In genomic region chr1:132283018-132283417, GRCm38 (mm10) we compare ENCODE assay signal across 28 mouse cellular contexts. TPM values are rescaled to one million over a fixed set of nuclear protein-coding genes. Genes with fewer than 3 reads are reported as not detected.
DNase-seq lines count a peak whose midpoint lies in the region; ATAC-seq and TF ChIP-seq lines count a peak whose summit lies in the region.
"Had no signal": no experiment of that assay in that cellular context is flagged by ENCODE, and none has a peak within 500 bp of the region (broad histone marks: within the 10 kb centered on the region; RNA-seq: fewer than 3 reads in every experiment).

No protein-coding gene starts in this region.

- intact Hi-C loops in left cerebral cortex, postnatal 4 days (cut with DNase I), result no loop called here

- TF ChIP-seq CTCF in intestine, postnatal 0 days (IDR thresholded peaks at IDR 0.05; ENCODE audit: low read depth), result no peak

- DNase-seq in neural tube, embryonic 11.5 days (ENCODE audit: low spot score), result peak; percentile 58
- no peak for DNase-seq in neural tube, embryonic 10.5 days (ENCODE audit: extremely low spot score, low spot score)
- DNase-seq in retina, postnatal 1 day, result peak; percentile 65
- DNase-seq in gastrocnemius, adult 8-10 months (ENCODE audit: low spot score in 2 of 2), result no peak
- no peak for DNase-seq in left cerebral cortex, postnatal 4 days
- DNase-seq: adrenal gland, postnatal 36 days; B cell, adult 2 months; cerebellum, adult 8-10 months; liver, embryonic 13.5 days; right cerebral cortex, postnatal 4 days; thymus, postnatal 36 days had no signal

- H3K4me3 ChIP-seq in neural tube, embryonic 11.5 days (ENCODE audit: low read depth, low read length), result no peak overlapping the region
- no peak overlapping the region for H3K4me3 ChIP-seq in hindbrain, embryonic 16.5 days (ENCODE audit: low read length)
- H3K4me3 ChIP-seq in midbrain, embryonic 15.5 days, result no peak overlapping the region
- H3K4me3 ChIP-seq in intestine, postnatal 0 days (ENCODE audit: low read depth, low read length), result no peak overlapping the region
- H3K4me3 ChIP-seq: embryonic facial prominence, embryonic 15.5 days; intestine, embryonic 15.5 days; layer of hippocampus, adult 2 months; left cerebral cortex, adult 2 months; limb, embryonic 12.5 days; liver, embryonic 13.5 days; megakaryocyte, embryonic 14.5 days had no signal

- peaks cover 7% of the 10 kb centered on the region for H3K4me1 ChIP-seq in neural tube, embryonic 11.5 days (ENCODE audit: control insufficient read depth, insufficient read depth, low read length)
- H3K4me1 ChIP-seq in hindbrain, embryonic 16.5 days (ENCODE audit: control insufficient read depth, insufficient read depth, low read depth, low read length), result peaks cover 27% of the 10 kb centered on the region
- peaks cover 32% of the 10 kb centered on the region for H3K4me1 ChIP-seq in midbrain, embryonic 15.5 days
- H3K4me1 ChIP-seq in intestine, postnatal 0 days (replicated peaks; ENCODE audit: control insufficient read depth, insufficient read depth, low read length), result no peaks in the 10 kb centered on the region
- H3K4me1 ChIP-seq: embryonic facial prominence, embryonic 15.5 days; intestine, embryonic 15.5 days; limb, embryonic 12.5 days; liver, embryonic 13.5 days; megakaryocyte, embryonic 14.5 days had no signal

- H3K9me3 ChIP-seq in neural tube, embryonic 11.5 days (ENCODE audit: control insufficient read depth, low read length), result no peaks in the 10 kb centered on the region
- no peaks in the 10 kb centered on the region for H3K9me3 ChIP-seq in hindbrain, embryonic 16.5 days (ENCODE audit: control insufficient read depth, low read length)
- no peaks in the 10 kb centered on the region for H3K9me3 ChIP-seq in midbrain, embryonic 15.5 days
- H3K9me3 ChIP-seq in intestine, postnatal 0 days (ENCODE audit: control insufficient read depth), result no peaks in the 10 kb centered on the region
- H3K9me3 ChIP-seq: embryonic facial prominence, embryonic 15.5 days; intestine, embryonic 15.5 days; limb, embryonic 12.5 days; liver, embryonic 13.5 days; megakaryocyte, embryonic 14.5 days had no signal

- H3K27ac ChIP-seq in neural tube, embryonic 11.5 days (ENCODE audit: low read depth, low read length), result peak overlapping the region; percentile 60; the same call in 1 of the 2 replicates
- no peak overlapping the region for H3K27ac ChIP-seq in hindbrain, embryonic 16.5 days (ENCODE audit: low read depth, low read length)
- H3K27ac ChIP-seq in midbrain, embryonic 15.5 days, result peak overlapping the region; percentile 70
- no peak overlapping the region for H3K27ac ChIP-seq in intestine, postnatal 0 days (ENCODE audit: low read depth, low read length)
- H3K27ac ChIP-seq: embryonic facial prominence, embryonic 15.5 days; intestine, embryonic 15.5 days; kidney, postnatal 0 days; layer of hippocampus, adult 2 months; left cerebral cortex, adult 2 months; limb, embryonic 12.5 days; liver, embryonic 13.5 days had no signal

- H3K36me3 ChIP-seq in neural tube, embryonic 11.5 days (ENCODE audit: control insufficient read depth, insufficient read depth, low read length), result no peaks in the 10 kb centered on the region
- H3K36me3 ChIP-seq in hindbrain, embryonic 16.5 days (ENCODE audit: control insufficient read depth, insufficient read depth, low read length), result no peaks in the 10 kb centered on the region
- no peaks in the 10 kb centered on the region for H3K36me3 ChIP-seq in midbrain, embryonic 15.5 days (replicated peaks)
- no peaks in the 10 kb centered on the region for H3K36me3 ChIP-seq in intestine, postnatal 0 days (ENCODE audit: control insufficient read depth, insufficient read depth)
- H3K36me3 ChIP-seq: embryonic facial prominence, embryonic 15.5 days; intestine, embryonic 15.5 days; limb, embryonic 12.5 days; liver, embryonic 13.5 days had no signal

- no peaks in the 10 kb centered on the region for H3K27me3 ChIP-seq in neural tube, embryonic 11.5 days (ENCODE audit: control insufficient read depth, insufficient read depth, low read length)
- no peaks in the 10 kb centered on the region for H3K27me3 ChIP-seq in hindbrain, embryonic 16.5 days (replicated peaks; ENCODE audit: control insufficient read depth, insufficient read depth, low read length)
- H3K27me3 ChIP-seq in midbrain, embryonic 15.5 days (replicated peaks), result 0 out of 2 replicates have a peak, but pooled peaks cover 3% of the 10 kb centered on the region
- no peaks in the 10 kb centered on the region for H3K27me3 ChIP-seq in intestine, postnatal 0 days (replicated peaks; ENCODE audit: control insufficient read depth, insufficient read depth, low read length)
- H3K27me3 ChIP-seq: embryonic facial prominence, embryonic 15.5 days; intestine, embryonic 15.5 days; Patski had no signal

- WGBS in neural tube, embryonic 11.5 days, result 46% methylated on average over 13 of the region's 13 CpGs
- 24% methylated on average over 13 of the region's 13 CpGs for whole genome bisulfite sequencing in hindbrain, embryonic 16.5 days
- 22% methylated on average over 13 of the region's 13 CpGs for WGBS in midbrain, embryonic 15.5 days
- 86% methylated on average over 13 of the region's 13 CpGs for WGBS in intestine, postnatal 0 days

- no peak overlapping the region for H3K4me2 ChIP-seq in neural tube, embryonic 11.5 days (ENCODE audit: low read depth)
- H3K4me2 ChIP-seq in hindbrain, embryonic 16.5 days (ENCODE audit: low read length), result peak overlapping the region; percentile 9; the same call in 1 of the 2 replicates
- H3K4me2 ChIP-seq in midbrain, embryonic 15.5 days, result 0 out of 2 replicates have a peak overlapping the region, but pooled peaks have one; percentile 13
- no peak overlapping the region for H3K4me2 ChIP-seq in intestine, postnatal 0 days (replicated peaks; ENCODE audit: low read depth)
- H3K4me2 ChIP-seq: embryonic facial prominence, embryonic 15.5 days; heart, embryonic 11.5 days; intestine, embryonic 15.5 days; limb, embryonic 12.5 days; liver, embryonic 13.5 days had no signal

- ATAC-seq in neural tube, embryonic 11.5 days (ENCODE audit: insufficient read depth, low FRiP score, low TSS enrichment), result peak; percentile 32
- peak; percentile 60 for ATAC-seq in hindbrain, embryonic 16.5 days
- peak; percentile 70 for ATAC-seq in midbrain, embryonic 15.5 days (replicated peaks)
- ATAC-seq in intestine, postnatal 0 days, result no peak
- ATAC-seq: activated CD4-positive, CD25-positive, alpha-beta regulatory T cell, adult 4 months; intestine, embryonic 15.5 days; Patski had no signal

- H3K9ac ChIP-seq in neural tube, embryonic 11.5 days (ENCODE audit: low read length), result no peak overlapping the region
- H3K9ac ChIP-seq in hindbrain, embryonic 16.5 days (ENCODE audit: low read depth, low read length), result peak overlapping the region; percentile 33; the same call in 1 of the 2 replicates
- H3K9ac ChIP-seq in midbrain, embryonic 15.5 days, result no peak overlapping the region
- H3K9ac ChIP-seq in intestine, postnatal 0 days (ENCODE audit: low read depth, low read length), result no peak overlapping the region
- H3K9ac ChIP-seq: embryonic facial prominence, embryonic 15.5 days; intestine, embryonic 15.5 days; limb, embryonic 12.5 days; liver, embryonic 13.5 days had no signal

RNA-seq across cellular contexts. Expression of gene Klhdc8a, which starts 15.4 kb away (rescaled TPM):
- 1.3 and 2.5 TPM in 2 replicates for polyA plus RNA-seq in neural tube, embryonic 11.5 days (2014; fragmentation: Nextera tagmentation; extraction: Ambion mirVana)
- polyA plus RNA-seq in hindbrain, embryonic 16.5 days (2015; fragmentation: Nextera tagmentation; extraction: Ambion mirVana), result 8.3 and 10.0 TPM in 2 replicates
- 10.7 and 11.5 TPM in 2 replicates for polyA plus RNA-seq in midbrain, embryonic 15.5 days (2015; fragmentation: Nextera tagmentation; extraction: Ambion mirVana)
- under 1 TPM; 0.07 to 0.32 (median 0.17) TPM for total RNA-seq in gastrocnemius, adult 8-10 months (2022)
- 0.46 and 0.51 TPM in 2 replicates for polyA plus RNA-seq in intestine, postnatal 0 days (2015; fragmentation: Nextera tagmentation; extraction: Ambion mirVana)
- total RNA-seq in left cerebral cortex, postnatal 4 days (2021), result 10 to 100 TPM in 1 of 2 experiments, 1 to 10 TPM in 1; 9.1 to 10.7 TPM
- total RNA-seq: common myeloid progenitor, adult 5-6 weeks had no signal
- polyA plus RNA-seq: activated CD4-positive, CD25-positive, alpha-beta regulatory T cell, adult 4 months had no signal

RNA-seq across cellular contexts. Expression of gene Nuak2, which starts 32.9 kb away (rescaled TPM):
- 24.4 and 25.4 TPM in 2 replicates for polyA plus RNA-seq in neural tube, embryonic 11.5 days (2014; fragmentation: Nextera tagmentation; extraction: Ambion mirVana)
- 11.1 and 12.8 TPM in 2 replicates for polyA plus RNA-seq in hindbrain, embryonic 16.5 days (2015; fragmentation: Nextera tagmentation; extraction: Ambion mirVana)
- 26.1 and 27.9 TPM in 2 replicates for polyA plus RNA-seq in midbrain, embryonic 15.5 days (2015; fragmentation: Nextera tagmentation; extraction: Ambion mirVana)
- under 1 TPM; 0.45 to 0.94 (median 0.52) TPM for total RNA-seq in gastrocnemius, adult 8-10 months (2022)
- polyA plus RNA-seq in intestine, postnatal 0 days (2015; fragmentation: Nextera tagmentation; extraction: Ambion mirVana), result 20.0 and 20.6 TPM in 2 replicates
- total RNA-seq in left cerebral cortex, postnatal 4 days (2021), result 1 to 10 TPM; 2.6 to 3.2 TPM

RNA-seq across cellular contexts. Expression of gene Gm10188, which starts 53.5 kb away (rescaled TPM):
- polyA plus RNA-seq in neural tube, embryonic 11.5 days (2014; fragmentation: Nextera tagmentation; extraction: Ambion mirVana), result not detected in 2 replicates
- polyA plus RNA-seq in hindbrain, embryonic 16.5 days (2015; fragmentation: Nextera tagmentation; extraction: Ambion mirVana), result not detected in 2 replicates
- 0.58 TPM in 1 of 2 replicates, not detected in the other for polyA plus RNA-seq in midbrain, embryonic 15.5 days (2015; fragmentation: Nextera tagmentation; extraction: Ambion mirVana)
- total RNA-seq in gastrocnemius, adult 8-10 months (2022), result not detected
- polyA plus RNA-seq in intestine, postnatal 0 days (2015; fragmentation: Nextera tagmentation; extraction: Ambion mirVana), result not detected in 2 replicates
- not detected for total RNA-seq in left cerebral cortex, postnatal 4 days (2021)
- total RNA-seq: adrenal gland, postnatal 36 days; common myeloid progenitor, adult 5-6 weeks; gastrocnemius, postnatal 4 days; heart, postnatal 25 days; layer of hippocampus, adult 2 months; left cerebral cortex, adult 2 months had no signal
- polyA plus RNA-seq: activated CD4-positive, CD25-positive, alpha-beta regulatory T cell, adult 4 months; embryonic facial prominence, embryonic 15.5 days; heart, embryonic 11.5 days; intestine, embryonic 15.5 days; kidney, postnatal 0 days; limb, embryonic 12.5 days; liver, embryonic 13.5 days; lung, embryonic 16.5 days had no signal

Comparison
In these comparisons a context has a peak if more than half of its experiments do, and no peak if none do; other contexts are left out.
1. DNase-seq: peak in neural tube, embryonic 11.5 days (single experiment) and retina, postnatal 1 day (single experiment); none in neural tube, embryonic 10.5 days (single experiment), gastrocnemius, adult 8-10 months (0 of 2) and left cerebral cortex, postnatal 4 days (single experiment).
2. H3K27ac ChIP-seq: peak in neural tube, embryonic 11.5 days (single experiment) and midbrain, embryonic 15.5 days (single experiment); none in hindbrain, embryonic 16.5 days (single experiment) and intestine, postnatal 0 days (single experiment).
3. H3K4me2 ChIP-seq: peak in hindbrain, embryonic 16.5 days (single experiment) and midbrain, embryonic 15.5 days (single experiment); none in neural tube, embryonic 11.5 days (single experiment) and intestine, postnatal 0 days (single experiment).